In genomic region chr14:30878958-30879571, GRCm38 (mm10) we compare ENCODE assay signal across 8 mouse cellular contexts. TPM values are rescaled to one million over a fixed set of nuclear protein-coding genes. Genes with fewer than 3 reads are reported as not detected.
DNase-seq lines count a peak whose midpoint lies in the region; ATAC-seq and TF ChIP-seq lines count a peak whose summit lies in the region.

Mustn1 (plus strand) TSS chr14:30879200.

- intact Hi-C loops in left cerebral cortex, adult 2 months (cut with DNase I) = no loop called here

- H3K4me3 ChIP-seq in left cerebral cortex, adult 2 months = no peak within 1 kb of the TSS
- H3K4me3 ChIP-seq in intestine, embryonic 15.5 days (replicated peaks) = no peak within 1 kb of the TSS
- no peak within 1 kb of the TSS for H3K4me3 ChIP-seq in midbrain, embryonic 11.5 days (ENCODE audit: low read depth, low read length)

- peaks cover 17% of the 10 kb centered on the region for H3K4me1 ChIP-seq in intestine, embryonic 15.5 days (replicated peaks)
- no peaks in the 10 kb centered on the region for H3K4me1 ChIP-seq in midbrain, embryonic 11.5 days (ENCODE audit: control insufficient read depth, insufficient read depth, low read length)

- H3K36me3 ChIP-seq in intestine, embryonic 15.5 days = peaks cover under 1% of the 10 kb centered on the region; the same call in 1 of the 2 replicates
- no peaks in the 10 kb centered on the region; the same call in 1 of the 2 replicates for H3K36me3 ChIP-seq in midbrain, embryonic 11.5 days (ENCODE audit: control insufficient read depth, insufficient read depth, low read length)

- 33% methylated on average over 11 of the region's 11 CpGs for WGBS in intestine, embryonic 15.5 days
- 80% methylated on average over 11 of the region's 11 CpGs for WGBS in midbrain, embryonic 11.5 days

- H3K9me3 ChIP-seq in intestine, embryonic 15.5 days = no peaks in the 10 kb centered on the region
- no peaks in the 10 kb centered on the region for H3K9me3 ChIP-seq in midbrain, embryonic 11.5 days (ENCODE audit: control insufficient read depth, low read length)

- H3K9ac ChIP-seq in intestine, embryonic 15.5 days = peak within 1 kb of the TSS; percentile 6; the same call in 1 of the 2 replicates
- no peak within 1 kb of the TSS for H3K9ac ChIP-seq in midbrain, embryonic 11.5 days (ENCODE audit: low read length)

- TF ChIP-seq CTCF in left cerebral cortex, adult 2 months (IDR thresholded peaks at IDR 0.05) = no peak

- H3K27ac ChIP-seq in left cerebral cortex, adult 2 months = peak within 1 kb of the TSS; percentile 40; the same call in 1 of the 2 replicates
- peak within 1 kb of the TSS; percentile 59 for H3K27ac ChIP-seq in intestine, embryonic 15.5 days
- H3K27ac ChIP-seq in midbrain, embryonic 11.5 days (ENCODE audit: low read depth, low read length) = no peak within 1 kb of the TSS

- H3K27me3 ChIP-seq in intestine, embryonic 15.5 days (replicated peaks) = no peaks in the 10 kb centered on the region
- no peaks in the 10 kb centered on the region for H3K27me3 ChIP-seq in midbrain, embryonic 11.5 days (ENCODE audit: control insufficient read depth, insufficient read depth, low read length)

- no peak for DNase-seq in left cerebral cortex, adult 2 months (ENCODE audit: extremely low spot score in 1 of 2, low spot score in 2 of 2)
- DNase-seq in left cerebral cortex, adult 11 months (ENCODE audit: low spot score) = no peak
- peak; percentile 47 to 50 for DNase-seq in gastrocnemius, adult 8-10 months (ENCODE audit: low spot score in 2 of 2)
- peak; percentile 68 for DNase-seq in lung, postnatal 14 days
- DNase-seq in spleen, postnatal 36 days (ENCODE audit: low spot score in 2 of 2) = no peak
- DNase-seq in cerebellum, adult 11 months = no peak
- no peak for DNase-seq in midbrain, embryonic 11.5 days (ENCODE audit: low spot score, missing footprints)

- ATAC-seq in intestine, embryonic 15.5 days = no peak
- ATAC-seq in midbrain, embryonic 11.5 days (ENCODE audit: low FRiP score) = no peak

- H3K4me2 ChIP-seq in intestine, embryonic 15.5 days (replicated peaks) = peak within 1 kb of the TSS; percentile 30; the same call in 1 of the 2 replicates
- no peak within 1 kb of the TSS for H3K4me2 ChIP-seq in midbrain, embryonic 11.5 days

RNA-seq across cellular contexts. Expression of gene Mustn1, which starts in this region (rescaled TPM):
- 1 to 10 TPM; 2.1 to 3.5 TPM for total RNA-seq in left cerebral cortex, adult 2 months (2021)
- 100 to 1,000 TPM in 1 of 4 experiments, 10 to 100 TPM in 3; 54.5 to 111 (median 61.6) TPM for total RNA-seq in gastrocnemius, adult 8-10 months (2022)
- polyA plus RNA-seq in intestine, embryonic 15.5 days (2015; fragmentation: Nextera tagmentation; extraction: Ambion mirVana) = 8.1 and 8.3 TPM in 2 replicates
- polyA plus RNA-seq in midbrain, embryonic 11.5 days (2014; fragmentation: Nextera tagmentation; extraction: Ambion mirVana) = 0.30 and 0.42 TPM in 2 replicates

Comparison
In these comparisons a context has a peak if more than half of its experiments do, and no peak if none do; other contexts are left out.
1. RNA of gene Mustn1 (total RNA-seq): 54.5 to 111 TPM in gastrocnemius, adult 8-10 months; 2.1 to 3.5 TPM in left cerebral cortex, adult 2 months; every median in the first group is over 10 times any median in the second.
2. DNase-seq: peak in gastrocnemius, adult 8-10 months (2 of 2) and lung, postnatal 14 days (single experiment); none in left cerebral cortex, adult 2 months (0 of 2), left cerebral cortex, adult 11 months (single experiment), spleen, postnatal 36 days (0 of 2), cerebellum, adult 11 months (single experiment) and midbrain, embryonic 11.5 days (single experiment).